Mouse (Mus musculus): ENCODE data around the gene Ppp1r12b.

- TF ChIP-seq CTCF (IDR thresholded peaks at IDR 0.05; ENCODE audit: control insufficient read depth, insufficient read depth, low read length) (no peak), POLR2A (IDR thresholded peaks at IDR 0.05; ENCODE audit: borderline replicate concordance, control insufficient read depth, low read depth, low read length) (no peak)
Measured at GRCm38 (mm10) chr1:134843369-134843768, 112.4 kb downstream of the Ppp1r12b start.

Data from bone marrow, adult 2 months (tissue).